Mouse (Mus musculus): Measurements from ENCODE around the gene Ache.

Gene Ache

DNA sequence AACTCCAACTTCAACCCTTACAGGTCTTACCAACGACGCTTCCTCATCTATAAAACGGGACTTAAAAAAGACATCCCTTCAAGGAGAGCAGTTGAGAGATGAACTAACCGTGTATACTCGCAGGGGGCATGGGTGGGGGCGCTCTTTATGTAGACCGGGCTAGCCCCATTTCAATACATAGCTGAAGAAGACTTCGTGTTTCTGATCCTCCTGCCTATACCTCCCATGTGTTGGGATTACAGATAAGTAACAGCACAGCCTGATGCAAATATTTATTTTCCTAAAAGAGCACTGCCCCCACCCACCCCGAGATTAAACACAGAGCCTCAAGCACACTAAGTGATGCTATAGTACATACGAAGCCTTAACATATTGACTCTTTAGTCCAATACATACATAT, 47.0 kb downstream of the Ache start:
- DNase-seq = no peak

DNA sequence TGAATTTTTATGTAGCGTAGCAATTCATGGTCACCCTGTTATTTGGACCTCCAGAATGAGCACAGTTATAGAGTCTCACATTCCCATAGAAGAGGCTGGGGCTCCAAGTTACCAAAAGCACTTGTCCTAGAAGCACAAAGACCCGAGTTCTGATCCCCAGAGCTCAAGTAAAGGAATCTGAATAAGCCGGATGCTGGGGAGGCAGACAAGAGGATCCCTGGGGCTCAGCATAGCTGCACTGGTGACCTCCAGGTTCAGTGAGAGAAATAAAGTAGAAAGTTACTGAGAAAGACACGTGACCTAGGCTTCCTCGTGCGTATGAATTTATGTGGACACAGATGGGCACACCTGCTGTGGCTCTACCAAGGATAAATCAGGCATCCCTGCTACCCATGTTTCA, 47.7 kb downstream of the Ache start:
- DNase-seq = no peak

DNA sequence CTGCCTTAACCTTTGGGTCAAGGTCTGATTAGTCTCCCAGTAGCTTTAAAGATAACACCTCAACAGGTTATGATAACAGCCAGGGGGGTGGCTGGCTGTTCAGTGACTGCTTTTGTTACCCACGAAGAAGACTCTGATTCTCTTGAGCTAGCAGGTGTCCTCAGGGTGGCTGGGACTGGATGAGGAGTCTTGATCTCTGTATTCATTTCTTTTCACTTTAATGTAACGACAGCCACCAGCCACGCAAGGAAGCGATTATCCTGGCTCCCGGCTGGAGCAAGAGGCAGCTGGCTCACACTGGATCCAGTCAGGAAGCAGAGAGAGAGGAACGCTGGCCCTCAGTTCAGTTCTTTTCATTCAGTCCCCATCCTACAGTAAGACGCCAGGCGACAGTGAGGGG, 49.9 kb downstream of the Ache start:
- DNase-seq = no peak

DNA sequence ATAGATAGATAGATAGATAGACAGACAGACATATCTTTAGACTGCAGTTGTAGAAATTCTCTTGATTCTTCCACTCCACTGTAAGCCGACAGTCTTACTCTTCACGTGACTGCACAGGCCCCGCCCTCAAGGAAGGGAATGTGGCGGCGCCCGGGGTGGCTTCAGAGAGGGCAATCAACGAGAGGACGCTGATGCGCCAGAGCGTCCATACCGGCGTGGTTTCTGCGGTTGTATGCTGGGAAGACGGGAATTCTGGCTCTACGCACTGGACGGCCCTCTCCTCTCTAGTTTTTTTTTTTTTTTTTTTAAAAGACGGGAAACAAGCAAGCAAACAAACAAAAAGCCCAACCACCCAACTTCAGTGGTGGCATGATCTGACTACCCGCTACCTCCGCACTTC, 50.9 kb downstream of the Ache start:
- DNase-seq = peak; percentile 95

DNA sequence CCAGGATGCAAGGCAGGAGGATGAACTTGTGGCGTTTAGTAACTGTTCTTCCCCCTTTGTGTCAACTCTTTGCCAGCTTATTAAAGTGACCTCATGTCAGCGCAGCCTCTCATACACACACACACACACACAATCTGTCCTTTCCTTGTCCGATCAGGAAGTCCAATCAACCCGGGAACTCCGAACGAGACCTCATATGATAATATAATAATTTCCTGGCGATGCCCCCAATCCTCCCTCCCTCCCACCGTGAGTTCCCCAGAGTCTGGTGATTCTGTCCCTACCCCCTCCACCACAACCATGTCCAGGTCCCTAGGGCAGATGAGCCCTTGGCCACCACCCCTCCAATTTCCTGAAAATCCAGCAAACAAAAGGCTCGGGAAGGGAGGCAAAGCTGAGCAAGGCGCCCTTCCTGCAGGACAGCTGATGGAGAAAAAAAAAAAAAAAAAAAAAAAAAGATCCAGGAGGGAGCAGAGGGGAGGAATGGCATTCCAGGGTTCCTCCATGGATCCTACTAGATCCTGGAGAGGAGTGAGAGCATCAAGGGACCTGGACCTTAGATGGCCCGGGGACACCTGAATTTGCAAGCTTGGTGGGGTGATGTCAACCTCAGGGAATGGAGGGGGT, 51.5 kb downstream of the Ache start:
- DNase-seq = peak; percentile 81

DNA sequence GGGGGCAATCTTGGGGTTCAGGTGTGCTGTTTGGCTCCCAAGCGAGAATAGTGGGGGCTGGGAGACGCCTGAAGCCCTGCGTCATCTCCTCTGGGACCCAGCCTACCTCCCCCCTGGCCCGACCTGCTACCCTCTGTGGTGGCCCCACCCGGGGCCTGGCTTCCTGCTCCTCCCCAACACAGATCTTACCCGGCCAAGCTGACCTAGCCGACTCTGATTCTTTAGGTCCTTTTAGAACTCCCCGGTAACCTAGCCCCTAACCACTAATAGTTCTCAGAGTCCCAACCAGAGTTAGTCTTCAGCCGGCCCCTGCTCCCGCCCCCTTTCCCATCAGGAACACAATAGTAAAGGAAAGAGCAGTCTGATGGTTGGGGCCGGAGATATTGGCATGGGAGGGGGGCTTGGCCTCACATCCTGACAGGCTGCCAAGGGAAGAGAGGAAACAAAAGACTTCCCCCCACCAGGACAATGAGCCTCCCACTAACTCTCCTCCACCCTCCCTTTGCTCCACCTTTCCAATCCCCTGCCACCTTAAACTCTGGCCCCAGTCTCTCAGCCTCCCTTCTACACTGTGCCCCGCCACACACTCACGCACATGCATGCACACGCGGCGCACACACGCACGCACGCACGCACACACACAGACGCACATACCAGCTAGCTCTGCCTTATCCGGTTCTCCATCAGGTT, 52.1 kb downstream of the Ache start:
- peak; percentile 81 for DNase-seq

DNA sequence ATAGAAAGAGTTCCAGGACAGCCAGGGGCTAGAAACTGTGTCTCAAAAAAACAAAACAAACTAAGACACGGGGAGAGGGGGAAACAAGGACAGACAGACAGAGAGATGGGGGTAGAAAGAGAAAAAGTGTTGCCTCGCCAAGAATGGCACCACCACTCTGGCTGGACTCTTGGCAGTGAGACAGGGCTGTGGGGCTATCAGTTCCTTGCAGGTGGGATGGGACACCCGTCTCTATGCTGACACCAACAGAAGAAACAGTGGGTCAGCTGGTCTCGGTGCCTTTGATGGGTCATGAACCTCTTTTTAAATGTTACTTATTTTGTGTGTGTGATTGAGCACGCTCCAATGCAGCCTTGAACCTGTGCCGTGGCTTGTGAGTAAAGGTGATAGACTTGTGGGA, 52.9 kb downstream of the Ache start:
- DNase-seq = no peak

DNA sequence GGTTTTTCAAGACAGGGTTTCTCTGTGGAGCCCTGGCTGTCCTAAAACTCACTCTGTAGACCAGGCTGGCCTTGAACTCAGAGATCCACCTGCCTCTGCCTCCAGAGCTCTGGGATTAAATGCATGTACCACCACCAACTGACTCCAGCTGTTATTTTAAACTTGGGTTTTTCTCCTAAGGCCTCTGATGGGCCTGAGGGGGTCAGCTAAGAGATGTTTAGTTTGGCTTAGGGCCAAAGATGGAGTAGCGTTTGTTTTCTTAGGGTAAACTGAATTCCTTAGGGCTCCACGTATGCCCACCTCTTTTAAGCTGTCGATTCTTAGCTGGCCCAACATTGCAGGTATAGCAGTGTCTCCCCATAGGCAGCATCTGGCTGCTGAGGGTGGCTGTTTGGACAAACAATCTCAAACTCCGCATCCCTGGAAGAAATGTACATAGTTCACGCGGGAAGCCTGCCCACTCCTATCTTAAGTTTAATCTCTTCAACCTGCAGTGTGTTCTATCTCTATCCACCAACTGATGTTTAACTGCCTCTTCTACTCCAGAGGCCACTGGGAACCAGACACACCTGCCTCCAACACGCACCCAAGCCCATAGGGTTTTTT, 55.2 kb downstream of the Ache start:
- DNase-seq = no peak

DNA sequence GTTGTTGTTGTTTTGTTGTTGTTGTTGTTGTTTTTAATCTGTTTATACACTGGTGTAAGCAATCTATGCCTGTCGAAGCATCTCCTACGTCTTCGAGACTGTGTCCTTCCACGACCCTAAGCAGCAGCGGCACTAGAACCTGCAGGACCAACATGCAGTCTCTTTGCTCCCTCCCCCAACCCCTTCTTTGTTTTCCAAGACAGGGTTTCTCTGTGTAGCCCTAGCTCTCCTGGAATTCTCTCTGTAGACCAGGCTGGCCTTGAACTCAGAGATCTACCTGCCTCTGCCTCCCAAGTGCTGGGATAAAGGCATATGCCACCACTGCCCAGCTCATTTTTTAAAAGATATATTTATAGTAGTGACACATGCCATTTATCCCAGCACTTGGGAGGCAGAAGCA, 56.1 kb downstream of the Ache start:
- DNase-seq = no peak

DNA sequence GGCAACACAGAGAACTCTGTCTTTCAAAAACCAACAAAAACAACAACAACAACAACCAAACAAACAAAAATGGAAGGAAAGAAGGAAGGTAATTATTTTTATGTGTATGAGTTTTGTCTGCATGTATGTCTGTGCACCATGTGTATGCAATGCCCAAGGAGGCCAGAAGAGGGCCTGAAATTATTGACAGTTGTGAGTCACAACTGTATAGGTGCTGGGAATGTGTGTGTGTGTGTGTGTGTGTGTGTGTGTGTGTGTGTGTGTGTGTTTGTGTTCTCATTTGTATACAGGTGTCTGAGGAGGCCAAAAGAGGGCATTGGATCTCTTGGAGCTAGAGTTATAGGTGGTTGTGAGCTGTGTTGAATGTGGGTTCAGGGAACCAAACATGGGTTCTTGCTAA, 56.5 kb downstream of the Ache start:
- DNase-seq = no peak
